Mouse (Mus musculus) gonadal fat pad, adult 2 months (tissue): ENCODE data around the gene Gne. TPM values are rescaled to one million over a fixed set of nuclear protein-coding genes. Genes with fewer than 3 reads are reported as not detected.

Experiments used
- DNase-seq: peaks from one replicate; pipeline ENCODE4 v3.0.0-alpha.2; 2012; ENCODE audit warnings: low read depth
- polyA plus RNA-seq: library from polyadenylated mRNA; depleted of rRNA; stranded (reverse); fragments of >200 nt; gene quantifications from 2 replicates; pipeline ENCODE4 v1.2.3, GENCODE M21; 2012

The Gne gene
- polyA plus RNA-seq, 1 experiment = 58.9 TPM

- DNase-seq = no peak
These were observed 59.7 kb downstream of the Gne start for GRCm38 (mm10) chr4:44024241-44024640.

DNA sequence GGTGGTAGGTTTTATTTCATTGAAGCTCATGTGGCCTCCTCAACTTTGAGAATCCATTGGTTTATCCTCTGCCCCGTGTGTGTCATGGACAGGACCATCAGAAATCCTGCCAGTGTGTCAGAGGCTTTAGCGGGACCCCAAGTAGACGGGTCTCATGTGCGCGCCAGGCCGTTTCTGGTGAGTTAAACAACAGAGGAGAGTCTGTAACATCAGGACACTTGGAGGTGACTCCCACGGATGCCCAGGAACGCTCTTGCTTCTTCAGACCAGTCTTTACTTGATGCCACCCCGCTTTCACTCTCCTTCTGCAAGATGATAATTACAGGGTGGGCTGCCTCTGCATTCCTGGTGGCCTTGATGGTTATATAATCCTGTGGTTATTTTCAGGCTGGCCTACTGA lies 60.3 kb downstream of the Gne start:
- DNase-seq = no peak

GRCm38 (mm10) chr4:44022766-44023165 lies 61.2 kb downstream of the Gne start:
- no peak for DNase-seq

DNA sequence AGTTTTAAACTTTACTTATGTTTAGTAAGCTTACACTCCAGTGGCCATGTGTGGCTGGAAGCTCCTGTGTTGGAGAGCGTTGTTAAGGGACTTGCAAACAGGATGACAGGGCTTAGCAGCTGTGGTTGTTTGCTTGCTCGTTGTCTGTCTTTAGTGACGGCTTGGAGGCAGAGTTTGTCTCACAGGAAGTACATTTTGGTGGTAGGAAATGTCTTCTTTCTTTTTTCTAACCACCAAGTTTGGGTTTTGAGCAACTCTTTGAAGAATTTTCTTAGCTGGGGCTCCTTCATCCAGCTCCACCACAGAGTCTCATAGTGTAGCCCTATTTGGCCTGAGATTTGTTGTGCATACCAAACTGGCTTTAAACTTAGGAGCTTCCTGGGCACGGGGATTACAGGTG lies 61.7 kb downstream of the Gne start:
- no peak for DNase-seq

- no peak for DNase-seq
These were observed 67.2 kb downstream of the Gne start for GRCm38 (mm10) chr4:44016791-44017190.

DNA sequence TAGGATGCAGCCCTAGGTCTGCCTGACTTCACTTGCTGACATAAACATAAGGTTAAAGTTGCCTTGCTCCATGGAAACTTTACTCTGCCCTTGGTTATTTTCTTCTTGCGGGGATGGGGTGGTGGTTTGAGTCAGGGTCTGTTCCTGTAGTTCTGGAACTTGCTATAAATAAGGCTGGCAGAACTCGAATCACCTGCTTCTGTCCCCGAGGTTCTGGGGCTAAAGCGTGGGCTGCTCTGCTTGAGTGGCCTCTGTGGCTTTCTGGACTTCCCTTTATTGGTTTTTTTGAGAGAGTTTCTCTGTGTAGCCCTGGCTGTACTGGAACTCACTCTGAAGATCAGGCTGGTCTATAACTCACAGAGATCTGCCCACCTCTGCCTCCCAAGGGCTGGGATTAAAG lies 67.9 kb downstream of the Gne start:
- no peak for DNase-seq

- DNase-seq = no peak
These were observed 70.4 kb downstream of the Gne start for GRCm38 (mm10) chr4:44013391-44014070.

GRCm38 (mm10) chr4:44012376-44013367 lies 71.3 kb downstream of the Gne start:
- no peak for DNase-seq

- no peak for DNase-seq
These were observed 72.2 kb downstream of the Gne start for GRCm38 (mm10) chr4:44011799-44012198.

- no peak for DNase-seq
These were observed 73.1 kb downstream of the Gne start for GRCm38 (mm10) chr4:44010893-44011292.

GRCm38 (mm10) chr4:44010176-44010575 lies 73.8 kb downstream of the Gne start:
- DNase-seq = no peak

DNA sequence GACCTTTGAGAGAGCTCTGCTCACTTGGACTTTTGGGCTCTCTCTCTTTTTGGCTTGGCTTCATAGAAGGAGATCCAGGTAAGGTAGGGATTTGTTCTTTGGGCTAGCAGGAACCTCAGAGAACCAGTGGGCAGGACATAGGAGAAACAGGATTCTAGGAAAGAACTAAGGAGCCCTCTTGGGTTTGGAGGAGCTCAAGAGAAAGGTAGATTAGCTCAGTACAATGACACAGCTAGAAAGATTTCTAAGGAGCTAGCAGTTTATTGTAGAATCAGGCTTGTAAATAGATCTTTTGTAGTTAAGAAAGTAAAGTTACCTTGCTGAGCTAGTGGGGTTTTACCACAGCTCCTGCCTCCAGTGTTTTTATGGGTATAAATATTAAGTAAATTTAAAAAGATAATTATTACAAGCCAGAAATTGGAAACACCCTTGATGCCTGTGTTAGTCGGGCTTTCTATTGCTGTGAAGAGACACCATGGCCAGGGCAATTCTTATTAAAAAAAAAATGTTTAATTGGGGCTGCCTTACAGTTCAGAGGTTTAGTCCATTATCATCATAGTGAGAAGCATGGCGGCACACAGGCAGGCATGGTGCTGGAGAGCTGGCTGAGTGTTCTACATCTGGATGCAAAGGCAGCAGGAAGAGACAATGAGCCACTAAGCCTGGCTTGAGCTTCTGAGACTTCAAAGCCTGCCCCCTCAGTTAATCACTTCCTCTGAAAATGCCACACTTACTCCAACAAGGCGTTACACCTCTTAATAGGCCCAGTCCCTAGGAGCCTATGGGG lies 79.2 kb downstream of the Gne start:
- DNase-seq = no peak

GRCm38 (mm10) chr4:44004126-44004525 lies 79.9 kb downstream of the Gne start, which contains the start of gene Clta:
Clta (plus strand) TSS chr4:44004452.
- DNase-seq = no peak

DNA sequence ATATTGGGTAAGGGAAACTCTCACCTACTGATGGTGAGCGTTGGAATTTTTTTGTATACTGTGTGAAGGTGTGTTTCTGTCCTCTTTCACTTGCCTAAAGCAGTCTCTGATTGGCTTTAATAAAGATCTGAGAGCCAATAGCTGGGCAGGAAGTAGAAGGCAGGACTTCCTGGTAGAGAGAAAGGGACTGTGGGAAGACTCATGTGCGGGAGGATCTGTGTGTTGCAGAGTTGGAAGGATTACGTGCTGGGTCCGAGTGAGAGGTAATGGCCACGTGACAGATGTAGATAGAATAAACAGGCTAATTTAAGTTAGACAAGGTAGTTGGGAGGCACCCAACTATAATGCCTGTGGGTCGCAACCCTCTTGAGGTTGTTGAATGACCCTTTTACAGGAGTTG lies 80.4 kb downstream of the Gne start:
- no peak for DNase-seq

DNA sequence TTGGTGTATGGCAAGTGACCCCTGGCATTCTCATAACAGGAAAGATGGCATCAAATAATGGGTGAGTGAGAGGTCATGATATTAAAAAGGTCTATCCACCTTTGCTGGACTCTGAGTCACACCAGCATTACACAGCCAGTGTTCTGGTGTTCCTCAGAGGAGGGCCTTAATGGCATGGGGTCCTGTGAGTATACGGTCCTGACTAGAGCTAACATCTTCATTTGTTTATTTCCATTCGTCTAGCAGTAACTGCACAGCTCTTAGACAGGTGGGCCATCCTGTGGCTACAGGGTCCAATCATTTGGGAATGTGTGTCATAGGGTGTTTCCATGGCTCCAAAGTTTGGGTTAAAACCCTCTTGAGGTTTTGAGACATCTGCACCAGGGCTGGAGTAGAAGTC lies 89.6 kb downstream of the Gne start:
- DNase-seq = no peak

- DNase-seq = no peak
These were observed 90.9 kb downstream of the Gne start for GRCm38 (mm10) chr4:43993072-43993471.

- no peak for DNase-seq
These were observed 95.0 kb downstream of the Gne start for GRCm38 (mm10) chr4:43988976-43989375.

GRCm38 (mm10) chr4:43984326-43984725 lies 99.7 kb downstream of the Gne start:
- no peak for DNase-seq
